Mouse (Mus musculus): Measurements from ENCODE around the gene Gm10310.
"Not testable (repeated sequence)": the region's sequence is repeated elsewhere in the genome, so short reads cannot be mapped to it uniquely, and the experiment has no call there.

Gene Gm10310

DNA sequence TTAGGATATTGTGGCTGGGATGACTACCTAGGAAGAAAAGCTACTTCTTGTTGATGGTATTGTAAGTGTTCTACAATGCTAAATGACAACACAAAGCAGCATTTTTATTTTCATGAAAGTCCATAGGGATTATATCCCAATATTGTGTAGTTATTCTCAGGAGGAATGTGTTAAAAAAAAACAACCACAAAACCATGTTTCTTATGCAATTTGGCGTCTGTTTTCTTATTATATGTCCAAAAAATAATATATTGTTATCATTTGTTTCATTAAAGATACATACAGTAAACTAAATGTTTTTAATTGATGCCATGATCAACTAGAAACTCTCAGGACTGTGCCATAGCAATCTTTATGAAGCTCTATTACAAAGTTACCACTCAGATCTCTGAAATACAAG lies at the start of gene Gm10310:
Gene Gm10310, minus strand, starts transcription at position 101 of the 400 bp plus-strand sequence.
- not testable (repeated sequence) for DNase-seq (ENCODE audit: extremely low spot score)

GRCm38 (mm10) chr10:130030048-130030447 lies 45.2 kb upstream of the Gm10310 start, which contains the start of gene Olfr821:
Gene Olfr821 (plus strand): TSS chr10:130030348.
- DNase-seq (ENCODE audit: extremely low spot score) = no peak

- no peak for DNase-seq (ENCODE audit: extremely low spot score)
Measured at GRCm38 (mm10) chr10:130012321-130012720, 27.5 kb upstream of the Gm10310 start, which contains the start of gene Olfr820. Gene Olfr820 (plus strand): TSS chr10:130012621.

DNA sequence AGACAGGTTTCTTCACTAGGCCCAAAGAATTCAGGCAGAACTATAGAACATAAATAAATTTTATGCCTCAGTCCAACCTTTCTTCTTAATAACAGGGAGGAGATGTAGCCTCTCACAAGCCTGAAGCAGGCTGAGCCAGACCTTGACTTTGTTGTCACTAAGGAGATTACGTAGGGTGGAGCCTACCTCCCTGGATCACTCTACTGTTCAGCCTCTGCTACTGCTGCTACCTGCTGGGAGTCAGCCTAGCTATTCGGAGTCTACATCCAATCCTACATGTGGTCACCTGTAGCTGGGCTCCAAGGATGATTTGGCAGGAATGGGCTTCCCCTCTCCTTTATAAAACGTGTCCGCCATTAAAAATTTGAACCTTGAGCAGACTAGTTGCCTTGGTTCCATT lies 20.5 kb upstream of the Gm10310 start:
- DNase-seq (ENCODE audit: extremely low spot score) = not testable (repeated sequence)

DNA sequence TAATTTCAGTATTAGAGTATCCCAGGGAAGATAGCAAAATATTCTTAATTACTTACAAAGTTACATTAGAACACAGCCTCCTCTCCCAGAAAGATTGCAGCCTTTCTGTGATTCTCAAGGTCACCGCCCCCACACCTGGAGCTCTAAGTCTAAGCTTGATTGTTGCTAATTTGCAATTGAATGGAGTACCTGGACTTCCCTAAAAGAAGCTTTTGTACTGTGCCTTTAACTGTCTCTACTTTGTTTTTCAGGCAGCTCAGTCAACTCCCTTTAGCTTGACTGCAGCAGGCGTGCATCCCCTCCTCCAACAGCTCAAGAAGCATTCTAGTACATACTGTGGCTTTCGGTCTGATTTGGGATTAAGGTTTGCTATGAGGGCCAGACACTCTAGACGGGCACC lies 19.2 kb upstream of the Gm10310 start:
- not testable (repeated sequence) for DNase-seq (ENCODE audit: extremely low spot score)

DNA sequence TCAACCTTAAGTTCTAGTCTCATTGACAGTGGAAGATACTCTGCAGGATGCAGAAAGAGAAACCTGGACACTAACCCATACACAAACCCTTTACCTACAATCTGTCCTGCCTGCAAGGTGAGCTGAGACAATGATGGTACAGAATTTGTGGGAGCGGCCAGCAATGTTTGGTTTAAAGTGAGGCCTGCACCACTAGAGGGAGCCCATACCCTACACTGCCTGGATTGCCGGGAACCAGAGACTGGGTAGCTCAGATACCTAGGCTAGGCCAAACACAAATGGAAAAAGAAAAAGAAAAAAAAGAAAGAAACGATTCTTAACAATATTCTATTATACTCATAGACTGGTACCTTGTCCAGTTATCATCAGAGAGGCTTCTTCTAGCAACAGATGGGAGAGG lies 3.0 kb downstream of the Gm10310 start:
- DNase-seq (ENCODE audit: extremely low spot score) = not testable (repeated sequence)

DNA sequence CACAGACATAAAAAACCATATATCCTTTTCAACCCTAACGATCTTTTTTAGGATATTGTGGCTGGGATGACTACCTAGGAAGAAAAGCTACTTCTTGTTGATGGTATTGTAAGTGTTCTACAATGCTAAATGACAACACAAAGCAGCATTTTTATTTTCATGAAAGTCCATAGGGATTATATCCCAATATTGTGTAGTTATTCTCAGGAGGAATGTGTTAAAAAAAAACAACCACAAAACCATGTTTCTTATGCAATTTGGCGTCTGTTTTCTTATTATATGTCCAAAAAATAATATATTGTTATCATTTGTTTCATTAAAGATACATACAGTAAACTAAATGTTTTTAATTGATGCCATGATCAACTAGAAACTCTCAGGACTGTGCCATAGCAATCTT lies 8.8 kb downstream of the Gm10310 start, which contains the start of gene Olfr247:
Gene Olfr247, minus strand, starts transcription at position 101 of the 400 bp plus-strand sequence.
- not testable (repeated sequence) for DNase-seq (ENCODE audit: extremely low spot score)

- DNase-seq (ENCODE audit: extremely low spot score) = not testable (repeated sequence)
Measured at GRCm38 (mm10) chr10:129972994-129973393, 11.9 kb downstream of the Gm10310 start.

GRCm38 (mm10) chr10:129967166-129967565 lies 17.7 kb downstream of the Gm10310 start, which contains the start of gene Olfr819:
Gene Olfr819 (minus strand): TSS chr10:129967266.
- DNase-seq (ENCODE audit: extremely low spot score) = not testable (repeated sequence)

GRCm38 (mm10) chr10:129966232-129966631 lies 18.6 kb downstream of the Gm10310 start:
- not testable (repeated sequence) for DNase-seq (ENCODE audit: extremely low spot score)

DNA sequence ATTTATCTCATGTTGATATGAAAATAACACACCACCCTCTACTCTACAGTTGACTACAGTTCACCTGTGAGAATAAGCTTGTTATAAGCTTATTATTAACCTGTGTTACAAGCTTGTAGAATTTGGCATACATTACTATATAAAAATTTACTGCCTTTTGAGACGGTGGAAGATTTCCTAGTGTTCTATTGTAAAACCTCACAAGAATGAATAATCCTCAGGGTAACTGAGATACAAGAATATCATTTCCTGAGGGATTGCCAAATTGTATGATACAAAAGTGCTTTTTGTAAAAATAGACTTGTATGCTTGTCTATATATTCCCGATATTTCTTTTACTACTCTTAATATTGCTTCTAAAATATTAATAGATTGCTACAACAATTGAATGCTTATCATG lies 35.9 kb downstream of the Gm10310 start, which contains the start of gene Olfr818:
Gene Olfr818, minus strand, starts transcription at position 101 of the 400 bp plus-strand sequence.
- no peak for DNase-seq (ENCODE audit: extremely low spot score)

Data from embryo, embryonic 9.5 days (tissue).